Mouse (Mus musculus) forebrain, embryonic 10.5 days (tissue): ENCODE results near the gene March10. TPM values are rescaled to one million over a fixed set of nuclear protein-coding genes. Genes with fewer than 3 reads are reported as not detected.

Experiments used
- DNase-seq: peaks from one replicate; pipeline ENCODE4 v3.0.0-alpha.2; 2017; ENCODE audit warnings: low spot score; ENCODE audit errors: extremely low spot score
- H3K27ac ChIP-seq: fragments of 300-500 bp; sonication (generic); 2 replicates; pipeline ENCODE4 v1.5.1; 2016; ENCODE audit warnings: mild to moderate bottlenecking
- H3K27me3 ChIP-seq: fragments of 300-500 bp; sonication (generic); 2 replicates; pipeline ENCODE4 v1.6.1; 2016; ENCODE audit warnings: mild to moderate bottlenecking; ENCODE audit not compliant: poor library complexity, severe bottlenecking
- H3K36me3 ChIP-seq: fragments of 300-500 bp; sonication (generic); replicated peaks from 2 replicates; pipeline ENCODE4 v1.6.1; 2016; ENCODE audit warnings: mild to moderate bottlenecking, moderate library complexity
- H3K4me1 ChIP-seq: fragments of 300-500 bp; sonication (generic); 2 replicates; pipeline ENCODE4 v1.6.1; 2016
- H3K4me3 ChIP-seq: fragments of 300-500 bp; sonication (generic); 2 replicates; pipeline ENCODE4 v1.5.1; 2016; ENCODE audit warnings: mild to moderate bottlenecking, moderate library complexity
- H3K9me3 ChIP-seq: fragments of 300-500 bp; sonication (generic); 2 replicates; pipeline ENCODE4 v1.6.1; 2016; ENCODE audit warnings: mild to moderate bottlenecking, moderate library complexity
- WGBS: fragments of 180-500 bp; shearing (Covaris S2); methylation state at CpG from one replicate; pipeline ENCODE4 v1.1.7; 2016; 5-methylcytosine and 5-hydroxymethylcytosine counted together
- polyA plus RNA-seq: library from polyadenylated mRNA; unstranded; fragments of >200 nt; fragmentation: Nextera tagmentation; extraction: Ambion mirVana; gene quantifications from 2 replicates; pipeline ENCODE4 v1.2.1, GENCODE M21; 2016

Gene March10
- polyA plus RNA-seq, 1 experiment from 2014 or later: 0.09 TPM

DNA sequence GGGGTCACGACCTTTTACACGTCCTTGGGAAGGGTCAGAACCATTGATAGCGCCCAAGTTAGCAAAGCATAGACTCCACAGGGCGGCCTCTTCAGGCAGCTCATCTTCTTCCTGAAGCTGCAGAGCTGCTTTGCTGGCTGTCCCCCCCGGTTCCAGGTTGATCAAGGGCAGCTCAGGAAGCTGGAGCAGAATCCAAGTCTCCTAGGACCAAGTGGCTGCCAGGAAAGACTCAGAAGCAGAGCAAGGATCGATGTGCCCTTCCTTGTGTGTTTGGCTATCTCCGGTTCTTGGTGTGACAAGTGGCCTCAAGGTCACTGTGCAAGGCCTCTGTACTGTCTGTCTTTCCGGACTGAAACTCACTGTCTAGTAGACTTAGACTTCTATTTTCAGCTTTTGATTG lies 82.7 kb downstream of the March10 start:
- Histone ChIP-seq H3K9me3 (no peaks in the 10 kb centered on the region), H3K27me3 (no peaks in the 10 kb centered on the region), H3K4me1 (0 out of 2 replicates have a peak, but pooled peaks cover 4% of the 10 kb centered on the region), H3K27ac (no peak overlapping the region), H3K4me3 (no peak overlapping the region), H3K36me3 (no peaks in the 10 kb centered on the region)
- WGBS: 82% methylated on average over 8 of the region's 8 CpGs
- DNase-seq: no peak

DNA sequence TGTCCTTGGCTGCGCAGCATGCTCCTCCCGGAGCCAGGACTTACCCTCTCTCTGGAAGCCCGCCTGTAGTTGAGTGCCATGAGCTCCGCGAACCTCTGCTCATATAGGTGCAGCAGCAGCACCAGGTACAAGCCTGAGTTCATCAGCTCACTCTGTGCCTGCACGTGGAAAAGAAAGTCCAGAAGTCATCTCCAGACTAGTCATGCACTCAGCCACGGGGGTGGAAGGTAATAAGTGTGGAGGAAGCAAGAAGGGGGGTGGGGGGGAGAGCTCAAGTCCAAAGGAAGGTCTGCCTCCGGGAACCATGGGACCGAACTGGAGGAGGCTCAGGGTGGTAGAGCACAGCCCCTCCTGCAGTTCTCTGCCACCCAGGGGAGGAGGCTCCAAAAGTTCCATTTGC lies 84.7 kb downstream of the March10 start:
- no peak for DNase-seq
- 0 out of 2 replicates have a peak, but pooled peaks cover 4% of the 10 kb centered on the region for H3K4me1 ChIP-seq
- H3K4me3 ChIP-seq: no peak overlapping the region
- H3K27ac ChIP-seq: no peak overlapping the region
- H3K27me3 ChIP-seq: no peaks in the 10 kb centered on the region
- no peaks in the 10 kb centered on the region for H3K9me3 ChIP-seq
- 88% methylated on average over 9 of the region's 9 CpGs for WGBS
- no peaks in the 10 kb centered on the region for H3K36me3 ChIP-seq

- Histone ChIP-seq H3K27me3 (peaks cover 10% of the 10 kb centered on the region), H3K4me1 (peaks cover 22% of the 10 kb centered on the region), H3K27ac (no peak overlapping the region), H3K4me3 (no peak overlapping the region), H3K9me3 (no peaks in the 10 kb centered on the region), H3K36me3 (no peaks in the 10 kb centered on the region)
- WGBS: 95% methylated on average over 13 of the region's 13 CpGs
- no peak for DNase-seq
Measured at GRCm38 (mm10) chr11:105369526-105370386, 86.8 kb downstream of the March10 start.

- Histone ChIP-seq H3K4me3 (no peak overlapping the region), H3K27ac (no peak overlapping the region), H3K9me3 (no peaks in the 10 kb centered on the region), H3K36me3 (no peaks in the 10 kb centered on the region), H3K27me3 (peaks cover 19% of the 10 kb centered on the region), H3K4me1 (peaks cover 31% of the 10 kb centered on the region)
- WGBS: 92% methylated on average over 5 of the region's 5 CpGs
- no peak for DNase-seq
Measured at GRCm38 (mm10) chr11:105368833-105369232, 87.7 kb downstream of the March10 start.

- Histone ChIP-seq H3K4me1 (peaks cover 40% of the 10 kb centered on the region), H3K36me3 (no peaks in the 10 kb centered on the region), H3K27me3 (peaks cover 29% of the 10 kb centered on the region), H3K9me3 (no peaks in the 10 kb centered on the region), H3K4me3 (no peak overlapping the region), H3K27ac (no peak overlapping the region)
- WGBS: 95% methylated on average over 3 of the region's 3 CpGs
- no peak for DNase-seq
Measured at GRCm38 (mm10) chr11:105367163-105367562, 89.4 kb downstream of the March10 start.

DNA sequence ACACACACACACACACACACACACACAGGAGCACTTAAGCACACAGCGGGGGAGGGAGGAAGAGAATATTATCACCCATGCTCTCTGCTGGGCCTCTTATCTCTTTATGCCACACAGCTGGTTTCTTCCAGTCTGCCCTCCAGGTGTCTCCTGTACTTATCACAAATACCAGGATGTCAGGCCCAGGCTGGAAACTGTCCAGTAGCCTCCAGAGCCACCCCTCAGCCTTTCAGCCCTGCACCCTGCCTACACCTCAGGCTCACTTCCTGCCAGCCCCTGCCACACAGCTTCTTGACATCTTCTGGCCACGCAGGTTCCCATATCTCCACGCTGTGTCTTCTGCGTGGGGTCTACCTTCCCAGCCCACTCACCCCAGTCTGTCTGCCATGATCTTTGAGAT lies 90.5 kb downstream of the March10 start:
- Histone ChIP-seq H3K9me3 (no peaks in the 10 kb centered on the region), H3K27me3 (peaks cover 40% of the 10 kb centered on the region), H3K27ac (peak overlapping the region; percentile 56; the same call in 1 of the 2 replicates), H3K4me1 (peaks cover 40% of the 10 kb centered on the region), H3K36me3 (no peaks in the 10 kb centered on the region), H3K4me3 (no peak overlapping the region)
- no peak for DNase-seq
- WGBS: 82% methylated on average over 3 of the region's 4 CpGs

DNA sequence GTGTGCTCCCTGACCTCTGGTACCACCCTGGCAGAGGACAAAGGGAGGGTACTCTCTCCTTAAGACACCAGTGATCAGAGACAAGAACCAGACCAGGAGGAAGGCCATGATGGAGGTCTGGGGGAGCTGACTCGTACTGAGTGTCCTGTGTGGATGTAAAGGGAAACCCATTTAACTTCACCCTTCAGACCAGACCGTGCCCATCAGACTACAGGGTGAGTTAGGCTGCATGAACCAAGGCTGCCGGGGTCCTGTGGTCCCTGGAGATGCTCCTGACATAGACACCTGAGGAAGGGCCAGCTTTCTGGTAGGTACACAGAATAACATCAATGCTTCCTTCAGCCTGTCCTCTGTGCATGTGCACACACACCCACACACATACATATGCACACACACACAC lies 90.9 kb downstream of the March10 start:
- peaks cover 40% of the 10 kb centered on the region for H3K4me1 ChIP-seq
- H3K4me3 ChIP-seq: no peak overlapping the region
- no peak for DNase-seq
- H3K9me3 ChIP-seq: no peaks in the 10 kb centered on the region
- no peaks in the 10 kb centered on the region for H3K36me3 ChIP-seq
- peaks cover 43% of the 10 kb centered on the region for H3K27me3 ChIP-seq
- 86% methylated on average over 3 of the region's 3 CpGs for WGBS
- H3K27ac ChIP-seq: peak overlapping the region; percentile 27; the same call in 1 of the 2 replicates

GRCm38 (mm10) chr11:105364386-105365065 lies 92.0 kb downstream of the March10 start:
- Histone ChIP-seq H3K4me3 (peak overlapping the region; percentile 67), H3K9me3 (no peaks in the 10 kb centered on the region), H3K27ac (peak overlapping the region; percentile 56), H3K36me3 (no peaks in the 10 kb centered on the region), H3K27me3 (peaks cover 43% of the 10 kb centered on the region), H3K4me1 (peaks cover 43% of the 10 kb centered on the region)
- 14% methylated on average over 12 of the region's 12 CpGs for WGBS
- DNase-seq: no peak

DNA sequence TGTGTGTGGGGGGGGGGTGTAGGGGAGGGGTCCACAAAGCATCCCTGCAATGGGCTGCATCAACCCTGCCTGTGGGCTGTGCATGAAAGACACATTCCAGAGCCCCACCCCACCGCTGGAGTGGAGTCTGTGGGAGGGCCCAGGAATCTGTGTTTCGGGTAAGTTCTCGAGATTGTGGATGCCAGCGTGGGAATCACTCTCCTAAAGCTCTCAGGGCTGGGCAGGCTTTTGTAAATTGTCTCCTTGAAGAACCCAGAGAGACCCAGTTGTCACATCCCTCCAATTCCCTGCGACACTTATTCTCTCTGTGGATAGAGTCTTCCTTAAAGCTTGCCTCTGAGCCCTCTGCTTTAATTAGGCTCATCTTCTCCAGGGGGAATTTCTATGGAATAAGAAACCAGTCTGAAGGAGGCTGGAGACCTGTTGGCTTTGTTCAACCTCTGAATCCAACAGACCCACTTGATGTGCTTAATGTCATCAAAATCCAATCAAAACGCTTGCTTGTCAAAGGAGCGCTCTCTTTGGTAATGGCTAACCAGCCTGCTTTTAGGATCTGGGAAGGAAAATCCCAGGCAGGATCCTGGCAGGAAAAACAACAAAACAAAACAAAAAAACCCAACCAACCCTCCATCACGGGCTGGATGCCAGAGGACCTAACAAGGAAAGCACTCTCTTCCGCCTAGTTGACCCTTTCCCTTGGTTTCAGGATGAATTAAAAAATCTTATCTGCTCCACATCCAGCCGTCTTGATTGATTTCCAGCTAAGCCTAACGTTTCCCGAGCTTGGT lies 92.7 kb downstream of the March10 start:
- H3K36me3 ChIP-seq: no peaks in the 10 kb centered on the region
- WGBS: 29% methylated on average over 12 of the region's 12 CpGs
- peak overlapping the region; percentile 85 for H3K27ac ChIP-seq
- H3K27me3 ChIP-seq: peaks cover 43% of the 10 kb centered on the region
- no peaks in the 10 kb centered on the region for H3K9me3 ChIP-seq
- H3K4me3 ChIP-seq: peak overlapping the region; percentile 67
- peak; percentile 38 for DNase-seq
- H3K4me1 ChIP-seq: peaks cover 47% of the 10 kb centered on the region

DNA sequence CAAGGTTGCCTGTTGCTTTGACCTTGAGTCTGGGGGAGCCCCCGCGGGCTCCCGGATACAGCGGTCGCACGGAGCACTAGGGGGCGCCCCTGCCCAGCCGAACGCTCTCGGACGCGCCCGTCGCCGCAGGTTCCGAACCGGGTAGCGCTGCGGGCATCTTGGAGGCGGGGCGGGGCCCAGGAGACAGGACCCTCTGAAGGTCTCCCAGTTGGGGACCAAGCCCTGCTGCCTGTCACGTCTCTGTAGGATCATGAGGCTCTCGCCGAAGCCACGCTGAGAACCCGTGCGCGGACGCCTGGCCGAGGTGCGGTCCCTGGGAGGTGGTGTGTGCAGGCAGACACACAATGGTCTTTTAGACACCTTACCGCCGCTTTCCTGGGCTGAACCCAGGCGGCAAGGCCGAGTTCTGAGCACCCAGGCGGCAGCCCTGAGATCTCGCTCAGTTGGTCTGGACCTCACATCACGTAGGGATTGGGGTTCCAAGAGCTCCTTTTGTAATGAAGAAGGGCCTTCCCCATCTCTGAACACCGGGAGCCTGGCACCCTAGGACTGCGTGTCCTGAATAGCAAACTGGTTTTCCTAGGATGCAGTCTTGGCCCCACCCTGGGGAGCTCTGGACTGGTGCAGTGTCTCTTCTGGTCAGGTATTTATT lies 93.5 kb downstream of the March10 start:
- WGBS: under 1% methylated on average over 40 of the region's 40 CpGs
- H3K36me3 ChIP-seq: no peaks in the 10 kb centered on the region
- DNase-seq: peak; percentile 83
- peaks cover 47% of the 10 kb centered on the region for H3K4me1 ChIP-seq
- peaks cover 43% of the 10 kb centered on the region for H3K27me3 ChIP-seq
- peak overlapping the region; percentile 67 for H3K4me3 ChIP-seq
- H3K27ac ChIP-seq: peak overlapping the region; percentile 85
- no peaks in the 10 kb centered on the region for H3K9me3 ChIP-seq

- Histone ChIP-seq H3K36me3 (no peaks in the 10 kb centered on the region), H3K9me3 (no peaks in the 10 kb centered on the region), H3K27me3 (peaks cover 43% of the 10 kb centered on the region), H3K4me1 (peaks cover 47% of the 10 kb centered on the region), H3K4me3 (no peak overlapping the region), H3K27ac (no peak overlapping the region)
- DNase-seq: no peak
- 87% methylated on average over 4 of the region's 4 CpGs for WGBS
Measured at GRCm38 (mm10) chr11:105362041-105362765, 94.3 kb downstream of the March10 start.
